ENCODE assay signal across 10 mouse cellular contexts in genomic region chr8:48511137-48511536, GRCm38 (mm10).
A peak's percentile ranks its signal among the peaks of the same experiment; 100 is the strongest.
DNase-seq lines count a peak whose midpoint lies in the region; ATAC-seq and TF ChIP-seq lines count a peak whose summit lies in the region.
"Had no signal": no experiment of that assay in that cellular context is flagged by ENCODE, and none has a peak within 500 bp of the region (broad histone marks: within the 10 kb centered on the region; RNA-seq: fewer than 3 reads in every experiment).

No protein-coding gene starts in this region.

- peaks cover 11% of the 10 kb centered on the region; the same call in 1 of the 2 replicates for H3K4me1 ChIP-seq in intestine, embryonic 14.5 days (replicated peaks; ENCODE audit: control insufficient read depth, insufficient read depth, low read length)
- H3K4me1 ChIP-seq in intestine, embryonic 15.5 days (replicated peaks): no peaks in the 10 kb centered on the region
- peaks cover 21% of the 10 kb centered on the region; the same call in 1 of the 2 replicates for H3K4me1 ChIP-seq in embryonic facial prominence, embryonic 15.5 days

- H3K9me3 ChIP-seq in intestine, embryonic 14.5 days (ENCODE audit: control insufficient read depth, low read length): no peaks in the 10 kb centered on the region
- H3K9me3 ChIP-seq in intestine, embryonic 15.5 days: no peaks in the 10 kb centered on the region
- no peaks in the 10 kb centered on the region for H3K9me3 ChIP-seq in embryonic facial prominence, embryonic 15.5 days (replicated peaks)

- no peak overlapping the region for H3K27ac ChIP-seq in intestine, embryonic 14.5 days (ENCODE audit: low read depth)
- H3K27ac ChIP-seq in intestine, embryonic 15.5 days: no peak overlapping the region
- no peak overlapping the region for H3K27ac ChIP-seq in embryonic facial prominence, embryonic 15.5 days (replicated peaks)

- H3K36me3 ChIP-seq in intestine, embryonic 14.5 days (ENCODE audit: control insufficient read depth, insufficient read depth, low read length): no peaks in the 10 kb centered on the region
- H3K36me3 ChIP-seq in intestine, embryonic 15.5 days: no peaks in the 10 kb centered on the region
- no peaks in the 10 kb centered on the region for H3K36me3 ChIP-seq in embryonic facial prominence, embryonic 15.5 days
- no peaks in the 10 kb centered on the region for H3K36me3 ChIP-seq in myocyte (ENCODE audit: control insufficient read depth, insufficient read depth)

- no peak for ATAC-seq in intestine, embryonic 14.5 days (replicated peaks; ENCODE audit: low FRiP score, low TSS enrichment, low read depth)
- no peak for ATAC-seq in intestine, embryonic 15.5 days
- ATAC-seq in embryonic facial prominence, embryonic 15.5 days (ENCODE audit: insufficient number of reproducible peaks, low FRiP score, low TSS enrichment, low read depth): no peak
- ATAC-seq: liver, postnatal 0 days had no signal

- H3K27me3 ChIP-seq in intestine, embryonic 14.5 days (replicated peaks; ENCODE audit: control insufficient read depth, insufficient read depth, low read length): no peaks in the 10 kb centered on the region
- no peaks in the 10 kb centered on the region for H3K27me3 ChIP-seq in intestine, embryonic 15.5 days (replicated peaks)
- H3K27me3 ChIP-seq in embryonic facial prominence, embryonic 15.5 days: no peaks in the 10 kb centered on the region
- H3K27me3 ChIP-seq in myocyte (ENCODE audit: control insufficient read depth, insufficient read depth, insufficient read length): no peaks in the 10 kb centered on the region

- H3K4me2 ChIP-seq in intestine, embryonic 14.5 days (ENCODE audit: low read length): no peak overlapping the region
- H3K4me2 ChIP-seq in intestine, embryonic 15.5 days (replicated peaks): no peak overlapping the region
- 0 out of 2 replicates have a peak overlapping the region, but pooled peaks have one; percentile 6 for H3K4me2 ChIP-seq in embryonic facial prominence, embryonic 15.5 days (replicated peaks)
- H3K4me2 ChIP-seq in myocyte (ENCODE audit: low read depth): peak overlapping the region; percentile 73

- H3K79me2 ChIP-seq in myocyte (ENCODE audit: control insufficient read depth, insufficient read depth): peaks cover 6% of the 10 kb centered on the region

- H3ac ChIP-seq in myocyte (ENCODE audit: control insufficient read depth, insufficient read length): no peak overlapping the region

- no peak overlapping the region for H3K4me3 ChIP-seq in intestine, embryonic 14.5 days (ENCODE audit: low read depth, low read length)
- H3K4me3 ChIP-seq in intestine, embryonic 15.5 days (replicated peaks): no peak overlapping the region
- no peak overlapping the region for H3K4me3 ChIP-seq in embryonic facial prominence, embryonic 15.5 days (replicated peaks)
- H3K4me3 ChIP-seq in myocyte: peak overlapping the region; percentile 21

- 78% methylated on average over 14 of the region's 14 CpGs for WGBS in intestine, embryonic 14.5 days
- WGBS in intestine, embryonic 15.5 days: 73% methylated on average over 14 of the region's 14 CpGs
- WGBS in embryonic facial prominence, embryonic 15.5 days: 62% methylated on average over 14 of the region's 14 CpGs

- H3K9ac ChIP-seq in intestine, embryonic 14.5 days (ENCODE audit: low read length): no peak overlapping the region
- H3K9ac ChIP-seq in intestine, embryonic 15.5 days: no peak overlapping the region
- H3K9ac ChIP-seq in embryonic facial prominence, embryonic 15.5 days: no peak overlapping the region
- H3K9ac ChIP-seq: liver, postnatal 0 days had no signal

- TF ChIP-seq POLR2A in myocyte (IDR thresholded peaks at IDR 0.05; ENCODE audit: insufficient read length, low read depth): no peak

- DNase-seq in cerebellum, postnatal 14 days: peak; percentile 25 to 50
- DNase-seq in cerebellum, postnatal 4 days (ENCODE audit: low spot score in 2 of 2): no peak
- peak; percentile 3 for DNase-seq in intestine, embryonic 14.5 days (ENCODE audit: low spot score)
- no peak for DNase-seq in thymus, postnatal 14 days
- DNase-seq in spleen, postnatal 14 days (ENCODE audit: low spot score in 2 of 2): no peak
- DNase-seq: B cell, adult 2 months; liver, postnatal 0 days had no signal

TF ChIP-seq in myocyte, 11 proteins besides CTCF, POLR2A, EP300 and RAD21:
- TF ChIP-seq REST (IDR thresholded peaks at IDR 0.05; ENCODE audit: insufficient read depth, insufficient read length): no peak
- no peak for TF ChIP-seq SRF (IDR thresholded peaks at IDR 0.05; ENCODE audit: control insufficient read depth, insufficient read length, low read depth)
- TF ChIP-seq TCF12 (IDR thresholded peaks at IDR 0.05; ENCODE audit: insufficient read depth, poor library complexity, severe bottlenecking): no peak
- no peak for TF ChIP-seq MYOG (IDR thresholded peaks at IDR 0.05; ENCODE audit: control insufficient read depth in 1 of 3, insufficient read depth in 1 of 3, insufficient read length in 2 of 3, low read depth in 2 of 3)

Comparison
In these comparisons a context has a peak if more than half of its experiments do, and no peak if none do; other contexts are left out.
1. DNase-seq: peak in cerebellum, postnatal 14 days (2 of 2) and intestine, embryonic 14.5 days (single experiment); none in cerebellum, postnatal 4 days (0 of 2), thymus, postnatal 14 days (single experiment) and spleen, postnatal 14 days (0 of 2).
2. H3K4me2 ChIP-seq: peak in embryonic facial prominence, embryonic 15.5 days (single experiment) and myocyte (single experiment); none in intestine, embryonic 14.5 days (single experiment) and intestine, embryonic 15.5 days (single experiment).